Mouse (Mus musculus): ENCODE results near the gene Fmnl3. TPM values are rescaled to one million over a fixed set of nuclear protein-coding genes. Genes with fewer than 3 reads are reported as not detected.
A peak's percentile ranks its signal among the peaks of the same experiment; 100 is the strongest.
"Not testable (repeated sequence)": the region's sequence is repeated elsewhere in the genome, so short reads cannot be mapped to it uniquely, and the experiment has no call there.

The Fmnl3 gene
- total RNA-seq, 1 experiment from 2014 or later, result 16.5 TPM

DNA sequence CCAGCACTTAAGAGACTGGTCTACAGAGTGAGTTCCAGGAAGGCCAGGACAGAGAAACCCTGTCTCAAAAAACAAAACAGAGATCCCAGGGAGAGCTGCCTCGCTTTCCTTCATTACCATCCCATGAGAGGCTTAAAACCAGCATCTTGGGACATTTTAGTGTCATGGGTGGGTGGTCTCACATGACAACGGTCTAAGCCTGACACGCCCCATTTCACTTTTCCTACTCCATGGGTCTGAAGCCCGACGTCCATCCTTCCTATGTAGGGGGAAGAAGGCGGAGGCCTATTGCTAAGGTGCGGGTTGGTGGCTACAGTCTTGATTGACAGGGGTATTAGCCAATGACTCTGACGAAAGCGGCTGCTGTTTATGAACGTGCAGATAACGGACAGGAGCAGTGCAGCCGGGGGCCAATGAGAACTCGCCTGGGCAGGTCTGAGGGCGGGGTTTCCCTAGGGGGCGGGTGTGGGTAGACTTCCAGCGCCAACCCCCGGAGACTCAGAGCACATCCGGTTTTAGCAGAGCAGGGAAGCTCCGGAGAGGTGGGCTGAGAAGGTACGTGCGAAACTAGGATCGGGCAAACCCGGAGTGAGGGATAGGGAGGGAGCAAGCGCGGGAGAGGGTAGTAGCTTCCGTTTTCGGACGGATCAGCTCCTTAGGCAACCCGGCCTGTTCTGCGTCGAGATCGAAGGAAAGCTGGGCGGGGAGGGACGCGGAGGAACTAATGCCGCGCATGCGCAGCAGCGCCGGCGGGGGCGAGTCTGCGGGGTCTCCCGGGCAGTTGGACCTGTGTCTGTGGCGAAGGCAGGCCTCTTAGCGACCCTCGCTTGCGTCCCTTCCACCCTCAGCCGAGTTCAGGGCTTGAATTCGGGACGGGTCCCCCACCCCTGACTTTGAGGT is 22.5 kb upstream of the Fmnl3 start, which contains the start of gene Tmbim6:
Tmbim6 (plus strand) TSS at position 397 of the 900 bp plus-strand sequence.
- ATAC-seq (replicated peaks in 1 of 2; ENCODE audit: insufficient read depth in 1 of 2, low FRiP score in 2 of 2, low TSS enrichment in 1 of 2, low read depth in 1 of 2, poor library complexity in 2 of 2, severe bottlenecking in 2 of 2), result peak; percentile 84 to 91

- ATAC-seq (replicated peaks in 1 of 2; ENCODE audit: insufficient read depth in 1 of 2, low FRiP score in 2 of 2, low TSS enrichment in 1 of 2, low read depth in 1 of 2, poor library complexity in 2 of 2, severe bottlenecking in 2 of 2), result no peak
Observed at GRCm38 (mm10) chr15:99391975-99392374, 21.7 kb upstream of the Fmnl3 start.

DNA sequence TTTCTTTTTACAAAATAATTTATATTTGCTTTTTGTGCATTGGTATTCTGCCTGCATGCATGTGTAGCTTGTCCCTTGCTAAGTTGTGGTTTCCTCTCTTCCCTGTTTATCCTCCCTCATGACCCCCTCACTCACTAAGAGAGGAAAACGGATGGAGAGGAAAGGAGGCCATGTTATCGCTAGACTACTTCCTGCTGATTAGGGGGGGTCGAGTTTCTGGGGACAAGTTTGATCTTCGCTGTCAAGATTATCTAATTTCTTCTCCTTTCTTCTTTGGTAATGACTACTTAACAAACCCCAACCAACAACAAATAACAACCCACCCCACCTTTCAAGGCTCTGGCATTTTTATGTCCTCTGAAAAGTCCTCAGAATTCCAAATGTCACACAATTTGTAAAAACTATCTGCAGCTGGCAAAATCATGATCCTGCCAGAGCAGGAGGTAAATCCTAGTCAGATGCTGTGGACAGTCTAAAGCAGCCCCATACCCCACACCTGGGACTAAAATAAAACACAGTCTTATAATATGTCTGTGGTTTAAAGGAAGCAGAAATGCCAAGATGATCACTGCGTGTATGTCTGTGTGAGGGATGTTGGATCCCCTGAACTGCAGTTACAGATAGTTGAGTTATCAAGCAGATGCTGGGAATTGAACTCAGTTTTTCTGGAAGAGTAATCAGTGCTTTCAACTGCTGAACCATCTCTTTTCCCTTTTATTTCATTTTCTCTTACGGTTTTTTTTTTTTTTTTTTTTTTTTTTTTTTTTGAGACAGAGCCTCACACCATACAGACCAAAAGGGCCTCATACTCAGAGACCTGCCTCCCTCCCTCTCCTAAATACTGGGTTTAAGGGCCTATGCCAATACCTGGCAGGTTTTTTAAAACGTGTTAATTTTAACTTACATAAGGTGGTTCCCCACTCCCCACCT is 20.5 kb upstream of the Fmnl3 start:
- no peak for ATAC-seq (replicated peaks in 1 of 2; ENCODE audit: insufficient read depth in 1 of 2, low FRiP score in 2 of 2, low TSS enrichment in 1 of 2, low read depth in 1 of 2, poor library complexity in 2 of 2, severe bottlenecking in 2 of 2)

- ATAC-seq (replicated peaks in 1 of 2; ENCODE audit: insufficient read depth in 1 of 2, low FRiP score in 2 of 2, low TSS enrichment in 1 of 2, low read depth in 1 of 2, poor library complexity in 2 of 2, severe bottlenecking in 2 of 2), result peak; percentile 42 to 48
Observed at GRCm38 (mm10) chr15:99387976-99388375, 17.7 kb upstream of the Fmnl3 start.

- ATAC-seq (replicated peaks in 1 of 2; ENCODE audit: insufficient read depth in 1 of 2, low FRiP score in 2 of 2, low TSS enrichment in 1 of 2, low read depth in 1 of 2, poor library complexity in 2 of 2, severe bottlenecking in 2 of 2), result no peak
Observed at GRCm38 (mm10) chr15:99386796-99387195, 16.5 kb upstream of the Fmnl3 start.

DNA sequence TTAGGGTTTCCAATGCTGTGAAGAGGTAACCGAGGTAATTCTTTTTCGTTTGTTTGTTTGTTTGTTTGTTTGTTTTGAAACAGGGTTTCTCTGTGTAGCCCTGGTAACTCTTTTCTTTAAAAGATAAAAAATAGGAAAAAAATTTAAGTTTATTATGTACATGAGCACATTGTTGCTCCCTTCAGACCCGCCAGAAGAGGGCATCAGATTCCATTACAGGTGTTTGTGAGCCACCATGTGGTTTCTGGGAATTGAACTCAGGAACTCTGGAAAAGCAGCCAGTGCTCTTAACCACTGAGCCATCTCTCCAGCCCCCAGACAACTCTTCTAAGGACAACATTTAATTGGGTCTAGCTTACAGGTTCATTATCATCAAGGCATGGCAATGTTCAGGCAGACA is 15.8 kb upstream of the Fmnl3 start:
- not testable (repeated sequence) for ATAC-seq (replicated peaks in 1 of 2; ENCODE audit: insufficient read depth in 1 of 2, low FRiP score in 2 of 2, low TSS enrichment in 1 of 2, low read depth in 1 of 2, poor library complexity in 2 of 2, severe bottlenecking in 2 of 2)

DNA sequence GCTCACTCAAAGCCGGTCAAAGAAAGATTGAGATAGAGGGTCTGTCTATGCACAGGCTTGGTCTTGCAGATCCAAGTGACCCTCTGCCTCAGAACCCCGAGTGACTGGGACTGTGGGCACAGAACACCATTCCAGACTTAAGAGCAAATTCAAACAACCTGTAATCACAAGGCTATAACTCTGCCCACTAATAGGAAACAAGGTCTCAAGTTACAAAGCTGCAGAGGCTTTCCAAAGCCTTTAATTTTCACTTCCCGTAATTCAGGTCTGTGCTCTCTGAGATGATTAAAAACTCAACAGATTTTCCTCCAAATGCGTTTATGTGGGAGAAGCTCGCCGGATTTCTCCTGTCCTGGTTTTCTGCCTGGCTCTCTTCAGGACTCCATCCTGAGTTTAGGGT is 13.8 kb upstream of the Fmnl3 start:
- ATAC-seq (replicated peaks in 1 of 2; ENCODE audit: insufficient read depth in 1 of 2, low FRiP score in 2 of 2, low TSS enrichment in 1 of 2, low read depth in 1 of 2, poor library complexity in 2 of 2, severe bottlenecking in 2 of 2), result no peak

- ATAC-seq (replicated peaks in 1 of 2; ENCODE audit: insufficient read depth in 1 of 2, low FRiP score in 2 of 2, low TSS enrichment in 1 of 2, low read depth in 1 of 2, poor library complexity in 2 of 2, severe bottlenecking in 2 of 2), result no peak
Observed at GRCm38 (mm10) chr15:99382893-99383292, 12.6 kb upstream of the Fmnl3 start.

DNA sequence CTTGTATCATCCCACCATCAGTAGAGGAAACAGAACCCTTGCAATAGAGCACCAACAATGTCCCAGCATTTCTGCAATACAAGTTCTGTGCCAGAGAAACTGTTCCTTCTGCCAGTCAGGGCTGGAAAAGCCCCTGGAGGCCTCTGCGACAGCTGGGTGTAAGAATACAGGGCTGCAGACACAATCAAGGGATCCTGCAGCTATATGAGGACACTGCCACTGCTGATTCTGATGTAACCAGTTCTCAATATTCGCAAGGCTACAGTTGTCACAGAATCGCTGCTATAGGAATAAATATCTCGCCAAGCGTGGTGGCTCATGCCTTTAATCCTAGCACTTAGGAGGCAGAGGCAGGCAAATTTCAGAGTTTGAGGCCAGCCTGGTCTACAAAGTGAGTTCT is 6.0 kb upstream of the Fmnl3 start:
- no peak for ATAC-seq (replicated peaks in 1 of 2; ENCODE audit: insufficient read depth in 1 of 2, low FRiP score in 2 of 2, low TSS enrichment in 1 of 2, low read depth in 1 of 2, poor library complexity in 2 of 2, severe bottlenecking in 2 of 2)

- no peak for ATAC-seq (replicated peaks in 1 of 2; ENCODE audit: insufficient read depth in 1 of 2, low FRiP score in 2 of 2, low TSS enrichment in 1 of 2, low read depth in 1 of 2, poor library complexity in 2 of 2, severe bottlenecking in 2 of 2)
Observed at GRCm38 (mm10) chr15:99375581-99375980, 5.3 kb upstream of the Fmnl3 start.

- ATAC-seq (replicated peaks in 1 of 2; ENCODE audit: insufficient read depth in 1 of 2, low FRiP score in 2 of 2, low TSS enrichment in 1 of 2, low read depth in 1 of 2, poor library complexity in 2 of 2, severe bottlenecking in 2 of 2), result no peak
Observed at GRCm38 (mm10) chr15:99375036-99375435, 4.8 kb upstream of the Fmnl3 start.

GRCm38 (mm10) chr15:99372761-99373160 is 2.5 kb upstream of the Fmnl3 start:
- no peak for ATAC-seq (replicated peaks in 1 of 2; ENCODE audit: insufficient read depth in 1 of 2, low FRiP score in 2 of 2, low TSS enrichment in 1 of 2, low read depth in 1 of 2, poor library complexity in 2 of 2, severe bottlenecking in 2 of 2)

GRCm38 (mm10) chr15:99371526-99372340 is 1.5 kb upstream of the Fmnl3 start:
- ATAC-seq (replicated peaks in 1 of 2; ENCODE audit: insufficient read depth in 1 of 2, low FRiP score in 2 of 2, low TSS enrichment in 1 of 2, low read depth in 1 of 2, poor library complexity in 2 of 2, severe bottlenecking in 2 of 2), result no peak

DNA sequence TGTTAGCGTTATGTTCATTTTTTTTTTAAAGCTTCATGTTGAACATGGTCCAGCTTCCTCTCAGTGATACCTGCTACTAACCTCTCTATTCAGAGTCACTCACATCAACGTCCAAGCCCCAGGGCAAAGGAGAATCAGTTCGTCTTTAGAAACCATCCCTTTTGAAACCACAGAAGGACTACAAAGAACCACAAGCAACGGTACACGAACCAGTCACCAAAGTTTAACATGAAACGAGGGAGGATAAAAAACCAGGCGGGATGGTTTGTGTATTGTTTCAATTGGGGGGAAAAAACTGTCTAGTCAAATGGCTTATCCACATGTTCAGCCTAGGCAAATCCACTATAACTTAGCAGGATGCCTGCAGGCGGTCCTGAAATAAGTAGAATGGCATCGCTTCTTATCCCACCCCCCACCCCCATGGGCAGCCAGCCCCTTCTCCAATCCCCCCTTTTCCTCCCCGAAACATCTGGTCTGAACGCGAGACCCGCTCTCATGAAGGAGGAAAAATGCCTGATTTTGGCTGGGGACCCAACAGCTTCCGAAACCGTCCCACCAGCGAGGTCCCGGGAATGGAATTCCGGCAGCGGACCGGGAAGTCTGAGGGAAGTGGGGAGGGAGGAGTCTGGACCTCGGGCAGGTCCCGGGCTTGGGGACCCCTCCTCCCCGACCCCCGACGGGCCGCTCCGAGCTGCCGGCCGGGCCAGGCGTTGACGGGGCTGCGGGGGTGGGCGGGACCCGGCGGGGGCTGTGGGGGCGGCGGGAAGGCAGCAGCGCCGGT is 701 bp downstream of the Fmnl3 start:
- no peak for ATAC-seq (replicated peaks in 1 of 2; ENCODE audit: insufficient read depth in 1 of 2, low FRiP score in 2 of 2, low TSS enrichment in 1 of 2, low read depth in 1 of 2, poor library complexity in 2 of 2, severe bottlenecking in 2 of 2)

- ATAC-seq (replicated peaks in 1 of 2; ENCODE audit: insufficient read depth in 1 of 2, low FRiP score in 2 of 2, low TSS enrichment in 1 of 2, low read depth in 1 of 2, poor library complexity in 2 of 2, severe bottlenecking in 2 of 2), result no peak
Observed at GRCm38 (mm10) chr15:99368583-99369266, 1.6 kb downstream of the Fmnl3 start.

GRCm38 (mm10) chr15:99364921-99365320 is 5.4 kb downstream of the Fmnl3 start:
- peak; percentile 74 to 89 for ATAC-seq (replicated peaks in 1 of 2; ENCODE audit: insufficient read depth in 1 of 2, low FRiP score in 2 of 2, low TSS enrichment in 1 of 2, low read depth in 1 of 2, poor library complexity in 2 of 2, severe bottlenecking in 2 of 2)

All from hematopoietic stem cell, adult 5-6 weeks (primary cell).